Mouse (Mus musculus) right cerebral cortex, postnatal 14 days (tissue): ENCODE data around the gene Vmn1r91.
"Not testable (repeated sequence)": the region's sequence is repeated elsewhere in the genome, so short reads cannot be mapped to it uniquely, and the experiment has no call there.

Experiments
- DNase-seq: peaks from one replicate; pipeline ENCODE4 v3.0.0; 2022

Gene Vmn1r91

DNA sequence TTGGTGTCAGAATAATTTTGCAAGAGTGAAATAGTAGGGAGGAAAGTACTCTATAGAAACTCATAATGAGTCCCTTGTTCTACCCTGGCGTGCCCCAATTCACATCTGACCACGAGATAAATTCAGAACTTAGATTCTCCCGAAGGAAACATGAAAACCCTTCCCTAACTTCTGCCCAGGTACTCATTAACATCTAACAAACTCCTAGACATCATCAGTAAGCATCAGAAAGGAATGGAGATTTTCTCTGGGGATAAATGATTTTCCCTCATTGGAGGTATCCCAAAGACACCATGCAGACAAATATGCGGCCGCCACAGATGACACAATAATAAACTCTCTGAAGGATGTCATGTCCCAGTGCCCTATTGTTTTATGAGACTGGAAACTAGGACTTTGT lies at the start of gene Vmn1r91:
Gene Vmn1r91, plus strand, starts transcription at position 301 of the 400 bp plus-strand sequence.
- DNase-seq = not testable (repeated sequence)

DNA sequence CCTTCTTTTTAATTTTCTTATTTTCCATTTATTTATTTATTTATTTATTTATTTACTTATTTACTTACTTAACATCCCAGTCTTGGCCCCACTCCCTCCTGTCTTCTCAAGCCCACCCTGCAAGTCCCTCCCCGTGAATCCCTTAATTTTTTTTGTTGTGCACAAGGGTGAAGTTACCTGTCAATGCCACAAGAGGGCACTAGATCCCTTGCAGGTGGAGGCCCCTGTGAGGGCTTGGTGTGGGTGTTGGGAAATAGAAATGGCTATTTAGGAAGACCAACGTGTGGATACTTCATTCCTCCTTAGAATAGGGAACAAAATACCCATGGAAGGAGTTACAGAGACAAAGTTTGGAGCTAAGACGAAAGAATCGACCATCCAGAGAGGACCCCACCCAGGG lies 35.4 kb upstream of the Vmn1r91 start:
- DNase-seq = not testable (repeated sequence)

DNA sequence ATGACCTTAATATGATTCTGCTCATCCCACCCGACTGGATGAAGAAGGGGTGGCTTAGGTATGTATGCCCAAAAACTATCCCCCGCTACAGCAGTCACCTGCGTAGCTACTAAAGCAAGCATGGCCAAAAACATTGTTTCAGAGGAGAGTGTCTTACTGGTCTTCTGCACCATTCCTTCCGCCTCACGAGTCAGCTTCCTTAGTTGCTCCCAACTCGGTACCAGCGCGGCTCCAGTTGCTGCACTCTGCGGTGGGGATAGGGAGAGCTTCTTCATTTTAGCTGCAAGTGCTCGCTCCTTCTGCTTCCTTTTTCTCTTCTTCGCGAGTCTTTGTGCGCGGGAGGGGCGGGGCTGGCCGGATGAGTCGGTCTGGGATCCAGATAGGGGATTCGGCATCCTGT lies 21.4 kb upstream of the Vmn1r91 start:
- DNase-seq = not testable (repeated sequence)

DNA sequence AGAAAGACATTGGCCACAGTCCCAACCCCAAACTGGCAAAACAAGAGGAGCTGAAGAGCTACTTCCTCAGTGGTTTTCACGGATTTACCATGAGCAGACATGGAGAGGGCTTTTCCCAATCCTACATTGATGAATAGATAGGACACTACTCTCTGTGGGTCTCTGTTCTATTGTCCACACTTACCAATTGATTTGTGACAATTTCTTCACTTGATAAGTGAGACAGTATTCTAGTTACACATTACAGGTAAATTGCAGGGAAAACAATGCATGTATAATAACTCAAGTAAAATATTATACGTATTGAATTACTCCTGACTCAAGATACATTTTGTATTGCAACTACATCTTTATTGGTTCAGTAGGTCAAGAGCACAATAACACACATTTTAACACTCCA lies 23.0 kb downstream of the Vmn1r91 start, which contains the start of gene Gm16442:
Gene Gm16442, minus strand, starts transcription at position 101 of the 400 bp plus-strand sequence.
- DNase-seq = not testable (repeated sequence)

DNA sequence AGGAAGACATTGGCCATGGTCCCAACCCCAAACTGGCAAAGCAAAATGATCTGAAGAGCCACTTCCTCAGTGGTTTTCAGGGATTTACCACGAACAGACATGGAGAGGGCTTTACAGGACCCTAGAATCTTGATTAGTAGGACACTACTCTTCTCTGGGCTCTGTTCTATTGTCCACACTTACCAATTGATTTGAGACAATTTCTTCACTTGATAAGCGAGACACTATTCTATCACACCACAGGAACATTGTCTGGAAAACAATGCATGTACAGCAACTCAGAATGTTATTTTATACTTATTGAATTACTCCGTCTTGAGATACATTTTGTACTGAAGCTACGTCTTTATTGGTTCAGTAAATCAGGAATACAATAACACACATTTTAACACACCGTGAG lies 39.5 kb downstream of the Vmn1r91 start, which contains the start of gene Vmn1r93:
Gene Vmn1r93, minus strand, starts transcription at position 101 of the 400 bp plus-strand sequence.
- not testable (repeated sequence) for DNase-seq
